Mouse (Mus musculus) heart, adult 2 months (tissue): ENCODE measurements around the gene Tgfbi.

ENCODE experiments used
- CTCF ChIP-seq: fragments of 200-600 bp; IDR thresholded peaks from 2 replicates; pipeline ENCODE4 v1.8.1; 2022; ENCODE audit warnings: antibody characterized with exemption, mild to moderate bottlenecking, moderate library complexity
- EP300 ChIP-seq: fragments of 200-500 bp; IDR thresholded peaks from 2 replicates; pipeline ENCODE4 v1.6.1; 2011; ENCODE audit warnings: low read depth, low read length, control low read depth; ENCODE audit not compliant: insufficient read depth

- TF ChIP-seq CTCF (no peak), EP300 (no peak)
Measured at GRCm38 (mm10) chr13:56616386-56616785, 7.1 kb downstream of the Tgfbi start.
